Mouse (Mus musculus) midbrain, postnatal 0 days (tissue): Measurements from ENCODE around the gene Gm44511. TPM values are rescaled to one million over a fixed set of nuclear protein-coding genes. Genes with fewer than 3 reads are reported as not detected.

Experiments used
- ATAC-seq: fragments of 200-750 bp; cut with Nextera tagmentation; 2 replicates; pipeline ENCODE4 v1.8.0; 2017; ENCODE audit warnings: moderate number of reproducible peaks, mild to moderate bottlenecking, moderate TSS enrichment, moderate library complexity; ENCODE audit not compliant: low FRiP score
- DNase-seq: peaks from one replicate; pipeline ENCODE4 v3.0.0-alpha.2; 2015; ENCODE audit warnings: low spot score
- H3K27ac ChIP-seq: fragments of 300-500 bp; sonication (generic); 2 replicates; pipeline ENCODE4 v1.5.1; 2014; ENCODE audit warnings: low read depth, mild to moderate bottlenecking, low read length, mixed read lengths
- H3K27me3 ChIP-seq: fragments of 300-500 bp; sonication (generic); 2 replicates; pipeline ENCODE4 v1.6.1; 2014; ENCODE audit warnings: low read length, control low read depth, mixed read lengths; ENCODE audit not compliant: insufficient read depth
- H3K36me3 ChIP-seq: fragments of 300-500 bp; sonication (generic); 2 replicates; pipeline ENCODE4 v1.6.1; 2014; ENCODE audit warnings: low read length, control low read depth, mixed read lengths; ENCODE audit not compliant: insufficient read depth
- H3K4me1 ChIP-seq: fragments of 300-500 bp; sonication (generic); 2 replicates; pipeline ENCODE4 v1.6.1; 2014; ENCODE audit warnings: mild to moderate bottlenecking, control low read depth, antibody characterized with exemption, low read length, mixed read lengths; ENCODE audit not compliant: insufficient read depth
- H3K4me2 ChIP-seq: fragments of 300-500 bp; sonication (generic); 2 replicates; pipeline ENCODE4 v1.6.1; 2014; ENCODE audit warnings: low read depth, mild to moderate bottlenecking, low read length, mixed read lengths; ENCODE audit not compliant: poor library complexity, severe bottlenecking
- H3K4me3 ChIP-seq: fragments of 300-500 bp; sonication (generic); 2 replicates; pipeline ENCODE4 v1.5.1; 2014; ENCODE audit warnings: low read depth, mild to moderate bottlenecking, low read length, moderate library complexity
- H3K9ac ChIP-seq: fragments of 300-500 bp; sonication (generic); replicated peaks from 2 replicates; pipeline ENCODE4 v1.6.1; 2014; ENCODE audit warnings: mild to moderate bottlenecking, low read length, moderate library complexity, mixed read lengths; ENCODE audit not compliant: poor library complexity, severe bottlenecking
- H3K9me3 ChIP-seq: fragments of 300-500 bp; sonication (generic); 2 replicates; pipeline ENCODE4 v1.6.1; 2016; ENCODE audit warnings: low read length, control low read depth
- CTCF ChIP-seq: IDR thresholded peaks from 2 replicates; pipeline ENCODE4 v1.5.1; 2016; ENCODE audit warnings: antibody characterized with exemption, mild to moderate bottlenecking
- WGBS: fragments of 180-500 bp; shearing (Covaris S2); extraction: QIAGEN DNeasy Blood & Tissue Kit; methylation state at CpG from one replicate; pipeline ENCODE4 v1.1.7; 2014; 5-methylcytosine and 5-hydroxymethylcytosine counted together
- polyA plus RNA-seq: library from polyadenylated mRNA; unstranded; fragments of >200 nt; fragmentation: Nextera tagmentation; extraction: Ambion mirVana; gene quantifications from 2 replicates; pipeline ENCODE4 v1.2.1, GENCODE M21; 2015
- total RNA-seq: library from RNA; depleted of rRNA; stranded (reverse); fragments of >200 nt; gene quantifications from 2 replicates; pipeline ENCODE4 v1.2.3, GENCODE M21; 2014

Gene Gm44511
- total and polyA plus RNA-seq, 2 experiments from 2014 or later, result not detected

GRCm38 (mm10) chr6:128838342-128839265 lies 12.5 kb upstream of the Gm44511 start:
- peak overlapping the region; percentile 78 for H3K9ac ChIP-seq
- no peaks in the 10 kb centered on the region for H3K27me3 ChIP-seq
- H3K4me2 ChIP-seq, result peak overlapping the region; percentile 59
- no peaks in the 10 kb centered on the region for H3K9me3 ChIP-seq
- peak overlapping the region; percentile 95 for H3K27ac ChIP-seq
- under 1% methylated on average over 49 of the region's 49 CpGs for WGBS
- no peaks in the 10 kb centered on the region for H3K4me1 ChIP-seq
- ATAC-seq, result peak; percentile 62
- H3K4me3 ChIP-seq, result peak overlapping the region; percentile 78
- DNase-seq, result peak; percentile 92
- H3K36me3 ChIP-seq, result no peaks in the 10 kb centered on the region
- no peak for TF ChIP-seq CTCF

GRCm38 (mm10) chr6:128837454-128838341 lies 11.6 kb upstream of the Gm44511 start:
- TF ChIP-seq CTCF, result no peak
- DNase-seq (peak; percentile 50), ATAC-seq (peak; percentile 42)
- Histone ChIP-seq H3K36me3 (no peaks in the 10 kb centered on the region), H3K9ac (peak overlapping the region; percentile 71), H3K4me1 (no peaks in the 10 kb centered on the region), H3K4me3 (peak overlapping the region; percentile 78), H3K27me3 (no peaks in the 10 kb centered on the region), H3K9me3 (no peaks in the 10 kb centered on the region), H3K27ac (peak overlapping the region; percentile 95), H3K4me2 (peak overlapping the region; percentile 59)
- WGBS, result 2% methylated on average over 14 of the region's 14 CpGs

GRCm38 (mm10) chr6:128836955-128837334 lies 10.8 kb upstream of the Gm44511 start:
- DNase-seq, result no peak
- Histone ChIP-seq H3K4me3 (peak overlapping the region; percentile 78), H3K36me3 (no peaks in the 10 kb centered on the region), H3K27me3 (no peaks in the 10 kb centered on the region), H3K9ac (no peak overlapping the region), H3K4me2 (peak overlapping the region; percentile 59), H3K27ac (peak overlapping the region; percentile 95), H3K4me1 (no peaks in the 10 kb centered on the region), H3K9me3 (no peaks in the 10 kb centered on the region)
- no peak for TF ChIP-seq CTCF
- ATAC-seq, result no peak
- 86% methylated on average over 6 of the region's 6 CpGs for WGBS

GRCm38 (mm10) chr6:128836191-128836954 lies 10.3 kb upstream of the Gm44511 start:
- Histone ChIP-seq H3K36me3 (no peaks in the 10 kb centered on the region), H3K9me3 (no peaks in the 10 kb centered on the region), H3K4me3 (no peak overlapping the region), H3K4me1 (no peaks in the 10 kb centered on the region), H3K27me3 (no peaks in the 10 kb centered on the region), H3K27ac (no peak overlapping the region), H3K9ac (no peak overlapping the region), H3K4me2 (no peak overlapping the region)
- TF ChIP-seq CTCF, result no peak
- ATAC-seq (no peak), DNase-seq (no peak)
- 62% methylated on average over 8 of the region's 8 CpGs for WGBS

GRCm38 (mm10) chr6:128835571-128835970 lies 9.5 kb upstream of the Gm44511 start:
- H3K4me2 ChIP-seq, result no peak overlapping the region
- no peak for TF ChIP-seq CTCF
- 91% methylated on average over 4 of the region's 4 CpGs for WGBS
- H3K27ac ChIP-seq, result no peak overlapping the region
- H3K9ac ChIP-seq, result no peak overlapping the region
- no peaks in the 10 kb centered on the region for H3K27me3 ChIP-seq
- no peak overlapping the region for H3K4me3 ChIP-seq
- H3K36me3 ChIP-seq, result no peaks in the 10 kb centered on the region
- H3K9me3 ChIP-seq, result no peaks in the 10 kb centered on the region
- no peaks in the 10 kb centered on the region for H3K4me1 ChIP-seq
- ATAC-seq, result no peak
- DNase-seq, result no peak
